Mouse (Mus musculus): ENCODE data around the gene Jak3. TPM values are rescaled to one million over a fixed set of nuclear protein-coding genes. Genes with fewer than 3 reads are reported as not detected.
A peak's percentile ranks its signal among the peaks of the same experiment; 100 is the strongest.
"Not testable (repeated sequence)": the region's sequence is repeated elsewhere in the genome, so short reads cannot be mapped to it uniquely, and the experiment has no call there.

The Jak3 gene
- polyA plus RNA-seq, 1 experiment from 2014 or later: 6.3 TPM

DNA sequence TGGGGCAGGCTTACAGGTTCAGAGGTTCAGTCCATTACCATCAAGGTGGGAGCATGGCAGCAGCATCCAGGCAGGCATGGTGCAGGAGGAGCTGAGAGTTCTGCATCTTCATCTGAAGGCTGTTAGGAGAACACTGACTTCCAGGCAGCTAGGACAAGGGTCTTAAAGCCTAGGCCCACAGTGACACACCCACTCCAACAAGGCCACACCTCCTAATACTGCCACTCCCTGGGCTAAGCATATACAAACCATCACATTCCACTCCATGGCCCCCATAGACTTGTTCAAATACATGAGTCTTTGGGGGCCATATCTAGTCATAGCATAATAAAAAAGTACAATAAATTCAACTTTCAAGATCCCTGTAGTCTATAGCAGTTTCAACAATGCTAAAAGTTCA is 27.3 kb downstream of the Jak3 start:
- peaks cover 4 to 10% of the 10 kb centered on the region in 2 experiments; a peak in 3 of 4 replicates for H3K4me1 ChIP-seq (ENCODE audit: control insufficient read depth in 2 of 2, insufficient read depth in 2 of 2, low read length in 2 of 2)
- not testable (repeated sequence) for H3K4me3 ChIP-seq (ENCODE audit: control insufficient read depth in 1 of 2, insufficient read depth in 1 of 2, low read depth in 1 of 2, low read length in 2 of 2); H3K4me2 ChIP-seq (ENCODE audit: low read length); H3K36me3 ChIP-seq (ENCODE audit: control insufficient read depth, insufficient read depth, low read length); H3K27ac ChIP-seq (replicated peaks in 1 of 2; ENCODE audit: control insufficient read depth in 1 of 2, insufficient read depth in 1 of 2, low read depth in 2 of 2, low read length in 2 of 2); H3K9ac ChIP-seq (ENCODE audit: low read length); ATAC-seq (ENCODE audit: insufficient number of reproducible peaks, insufficient read depth, low FRiP score, low read depth); H3K9me3 ChIP-seq (ENCODE audit: control insufficient read depth, low read length)
- H3K27me3 ChIP-seq (ENCODE audit: control insufficient read depth, insufficient read depth, low read length): peaks cover 62% of the 10 kb centered on the region

DNA sequence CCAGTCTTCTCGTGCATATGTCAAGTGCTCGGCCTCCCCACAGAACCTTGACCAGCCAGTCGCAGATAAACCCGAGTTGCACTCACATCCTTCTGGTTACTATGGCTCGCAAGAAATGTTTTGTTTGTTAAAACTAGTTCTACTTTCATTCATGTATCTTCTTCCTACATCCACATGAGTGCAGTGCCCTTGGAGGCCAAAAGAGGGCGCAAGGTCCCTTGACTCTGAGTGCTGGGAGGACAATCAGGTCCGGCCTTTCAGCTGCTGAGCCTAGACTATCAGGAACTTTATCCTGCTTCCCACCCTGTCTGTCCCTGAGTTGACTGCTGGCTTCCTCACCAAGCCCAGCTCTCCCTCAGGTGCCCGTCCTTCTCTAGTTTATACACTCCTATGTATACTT is 31.8 kb downstream of the Jak3 start:
- H3K36me3 ChIP-seq (ENCODE audit: control insufficient read depth, insufficient read depth, low read length): no peaks in the 10 kb centered on the region
- no peak overlapping the region for H3K27ac ChIP-seq (replicated peaks in 1 of 2; ENCODE audit: control insufficient read depth in 1 of 2, insufficient read depth in 1 of 2, low read depth in 2 of 2, low read length in 2 of 2)
- 0 out of 2 replicates have a peak, but pooled peaks cover 2% of the 10 kb centered on the region for H3K9me3 ChIP-seq (ENCODE audit: control insufficient read depth, low read length)
- no peak for ATAC-seq (ENCODE audit: insufficient number of reproducible peaks, insufficient read depth, low FRiP score, low read depth)
- no peak overlapping the region for H3K4me3 ChIP-seq (ENCODE audit: control insufficient read depth in 1 of 2, insufficient read depth in 1 of 2, low read depth in 1 of 2, low read length in 2 of 2)
- no peak overlapping the region for H3K4me2 ChIP-seq (ENCODE audit: low read length)
- peaks cover 47% of the 10 kb centered on the region for H3K27me3 ChIP-seq (ENCODE audit: control insufficient read depth, insufficient read depth, low read length)
- H3K4me1 ChIP-seq (ENCODE audit: control insufficient read depth in 2 of 2, insufficient read depth in 2 of 2, low read length in 2 of 2): no peaks in the 10 kb centered on the region; a peak in 1 of 4 replicates
- WGBS: 38% methylated on average over 8 of the region's 8 CpGs
- no peak overlapping the region for H3K9ac ChIP-seq (ENCODE audit: low read length)

DNA sequence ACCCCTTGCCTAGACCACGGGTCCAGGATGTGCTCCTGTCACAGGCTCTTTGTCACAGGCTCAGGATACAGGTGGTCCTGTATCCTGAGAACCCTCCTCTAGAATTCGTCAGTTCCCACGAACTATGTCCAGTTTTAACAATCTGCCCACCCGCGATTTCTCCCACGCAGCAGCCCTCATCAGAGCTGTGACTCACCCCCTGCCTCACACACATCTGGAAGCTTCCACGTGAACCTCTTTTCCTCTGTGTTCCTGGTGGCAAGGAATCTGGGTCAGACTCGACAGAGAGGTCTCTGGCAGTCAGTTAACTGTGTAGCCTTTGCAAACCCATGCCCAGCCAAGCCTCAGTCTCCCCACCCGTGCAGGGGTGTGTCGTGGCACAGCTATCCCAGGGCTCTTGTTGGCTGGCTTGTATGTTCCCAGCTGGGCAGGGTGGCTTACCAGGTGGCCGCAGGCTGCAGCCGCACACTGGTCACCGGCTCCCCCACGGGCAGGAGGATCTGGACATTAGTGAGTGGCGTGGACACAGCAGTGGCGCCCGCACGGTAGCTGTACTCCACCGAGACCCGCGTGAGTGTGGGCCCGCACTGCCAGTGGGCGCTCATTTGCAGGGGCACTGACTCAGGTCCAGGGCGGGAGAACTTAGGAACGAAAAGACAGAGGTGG is 33.2 kb downstream of the Jak3 start:
- no peaks in the 10 kb centered on the region for H3K36me3 ChIP-seq (ENCODE audit: control insufficient read depth, insufficient read depth, low read length)
- WGBS: 38% methylated on average over 25 of the region's 25 CpGs
- H3K27ac ChIP-seq (replicated peaks in 1 of 2; ENCODE audit: control insufficient read depth in 1 of 2, insufficient read depth in 1 of 2, low read depth in 2 of 2, low read length in 2 of 2): no peak overlapping the region
- 0 out of 2 replicates have a peak, but pooled peaks cover 2% of the 10 kb centered on the region for H3K9me3 ChIP-seq (ENCODE audit: control insufficient read depth, low read length)
- H3K4me3 ChIP-seq (ENCODE audit: control insufficient read depth in 1 of 2, insufficient read depth in 1 of 2, low read depth in 1 of 2, low read length in 2 of 2): no peak overlapping the region
- H3K4me2 ChIP-seq (ENCODE audit: low read length): peak overlapping the region; percentile 38
- ATAC-seq (ENCODE audit: insufficient number of reproducible peaks, insufficient read depth, low FRiP score, low read depth): no peak
- peaks cover 50% of the 10 kb centered on the region for H3K27me3 ChIP-seq (ENCODE audit: control insufficient read depth, insufficient read depth, low read length)
- no peaks in the 10 kb centered on the region; a peak in 1 of 4 replicates for H3K4me1 ChIP-seq (ENCODE audit: control insufficient read depth in 2 of 2, insufficient read depth in 2 of 2, low read length in 2 of 2)
- H3K9ac ChIP-seq (ENCODE audit: low read length): no peak overlapping the region

DNA sequence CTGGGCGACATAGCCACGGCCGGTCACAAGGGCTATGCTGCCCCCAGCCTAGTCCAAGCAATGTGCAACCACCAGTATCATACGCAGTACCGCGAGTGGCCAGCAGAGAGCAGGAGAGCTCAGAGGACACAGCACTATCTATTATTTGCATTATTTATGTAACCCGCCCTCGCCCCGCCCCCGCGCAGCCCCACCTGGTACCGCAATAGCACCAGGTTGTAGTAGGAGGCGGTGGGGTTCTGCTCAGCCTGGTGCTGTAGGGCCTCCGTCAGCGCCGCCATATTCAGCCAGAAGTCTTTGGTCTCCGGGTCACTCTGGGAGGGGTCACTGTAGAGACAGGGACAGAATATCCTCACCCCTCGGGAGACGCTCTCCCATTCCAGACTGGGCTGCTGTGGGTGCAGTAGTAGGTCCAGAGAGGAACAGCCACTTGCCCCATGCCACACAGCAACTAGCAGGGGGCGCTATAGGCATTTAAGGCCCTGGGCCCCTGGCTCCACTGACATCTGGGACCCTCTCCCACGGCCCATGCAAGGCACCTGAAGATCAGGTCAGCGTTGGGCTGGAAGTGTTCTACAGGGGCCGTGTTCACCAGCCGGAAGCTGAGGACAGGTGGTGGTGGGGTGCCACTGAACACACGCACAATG is 33.8 kb downstream of the Jak3 start:
- Histone ChIP-seq H3K4me1 (ENCODE audit: control insufficient read depth in 2 of 2, insufficient read depth in 2 of 2, low read length in 2 of 2) (no peaks in the 10 kb centered on the region; a peak in 1 of 4 replicates), H3K4me3 (ENCODE audit: control insufficient read depth in 1 of 2, insufficient read depth in 1 of 2, low read depth in 1 of 2, low read length in 2 of 2) (no peak overlapping the region), H3K4me2 (ENCODE audit: low read length) (peak overlapping the region; percentile 38), H3K9ac (ENCODE audit: low read length) (no peak overlapping the region), H3K27me3 (ENCODE audit: control insufficient read depth, insufficient read depth, low read length) (peaks cover 56% of the 10 kb centered on the region), H3K9me3 (ENCODE audit: control insufficient read depth, low read length) (0 out of 2 replicates have a peak, but pooled peaks cover 2% of the 10 kb centered on the region), H3K27ac (replicated peaks in 1 of 2; ENCODE audit: control insufficient read depth in 1 of 2, insufficient read depth in 1 of 2, low read depth in 2 of 2, low read length in 2 of 2) (no peak overlapping the region), H3K36me3 (ENCODE audit: control insufficient read depth, insufficient read depth, low read length) (no peaks in the 10 kb centered on the region)
- WGBS: 20% methylated on average over 24 of the region's 25 CpGs
- ATAC-seq (ENCODE audit: insufficient number of reproducible peaks, insufficient read depth, low FRiP score, low read depth): no peak

DNA sequence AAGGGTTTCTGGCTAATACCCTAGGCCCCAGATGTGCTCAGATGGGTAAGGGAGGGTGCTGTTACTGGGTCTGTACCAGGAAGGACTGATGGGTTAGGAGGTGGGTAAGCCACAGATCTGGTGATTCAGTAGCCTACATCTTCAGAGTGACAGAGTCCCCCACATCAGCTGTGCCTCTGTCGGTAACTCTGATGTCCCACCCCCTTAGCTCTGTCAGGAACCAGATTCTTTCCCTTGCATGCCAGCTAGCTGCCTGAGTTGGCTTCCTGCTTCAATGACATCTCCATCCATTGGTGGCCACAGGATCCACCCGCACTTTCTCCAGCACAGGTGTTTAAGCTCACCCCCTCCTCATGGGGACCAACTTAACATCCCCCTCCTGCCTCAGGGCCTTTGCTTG is 35.5 kb downstream of the Jak3 start:
- no peak overlapping the region for H3K27ac ChIP-seq (replicated peaks in 1 of 2; ENCODE audit: control insufficient read depth in 1 of 2, insufficient read depth in 1 of 2, low read depth in 2 of 2, low read length in 2 of 2)
- H3K4me2 ChIP-seq (ENCODE audit: low read length): no peak overlapping the region
- H3K36me3 ChIP-seq (ENCODE audit: control insufficient read depth, insufficient read depth, low read length): no peaks in the 10 kb centered on the region
- no peak for ATAC-seq (ENCODE audit: insufficient number of reproducible peaks, insufficient read depth, low FRiP score, low read depth)
- 75% methylated on average over 2 of the region's 2 CpGs for WGBS
- H3K9ac ChIP-seq (ENCODE audit: low read length): no peak overlapping the region
- 0 out of 2 replicates have a peak, but pooled peaks cover 2% of the 10 kb centered on the region for H3K9me3 ChIP-seq (ENCODE audit: control insufficient read depth, low read length)
- H3K27me3 ChIP-seq (ENCODE audit: control insufficient read depth, insufficient read depth, low read length): peaks cover 57% of the 10 kb centered on the region
- H3K4me3 ChIP-seq (ENCODE audit: control insufficient read depth in 1 of 2, insufficient read depth in 1 of 2, low read depth in 1 of 2, low read length in 2 of 2): no peak overlapping the region
- H3K4me1 ChIP-seq (ENCODE audit: control insufficient read depth in 2 of 2, insufficient read depth in 2 of 2, low read length in 2 of 2): no peaks in the 10 kb centered on the region; a peak in 1 of 4 replicates

DNA sequence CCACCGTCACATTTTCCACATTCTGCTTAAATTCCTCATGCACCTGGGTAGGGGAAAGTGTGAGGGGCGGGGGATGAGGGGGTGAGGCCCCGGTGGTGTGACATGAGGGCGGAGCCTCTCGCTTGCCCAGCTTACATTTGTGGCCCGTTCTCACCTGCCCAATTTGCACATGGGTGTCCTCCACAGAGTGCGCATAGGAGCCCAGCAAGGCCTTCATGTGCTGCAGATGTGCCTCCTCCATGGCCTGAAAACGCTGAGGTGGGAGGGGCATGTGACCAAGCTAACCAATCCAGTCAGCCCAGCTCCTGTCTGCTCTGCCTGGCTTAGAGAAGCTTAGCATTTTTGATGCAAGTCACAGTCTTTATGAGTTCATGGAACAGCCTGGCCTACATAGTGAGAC is 39.4 kb downstream of the Jak3 start:
- WGBS: 30% methylated on average over 8 of the region's 8 CpGs
- no peaks in the 10 kb centered on the region for H3K9me3 ChIP-seq (ENCODE audit: control insufficient read depth, low read length)
- no peak overlapping the region for H3K4me2 ChIP-seq (ENCODE audit: low read length)
- H3K4me3 ChIP-seq (ENCODE audit: control insufficient read depth in 1 of 2, insufficient read depth in 1 of 2, low read depth in 1 of 2, low read length in 2 of 2): no peak overlapping the region
- H3K27ac ChIP-seq (replicated peaks in 1 of 2; ENCODE audit: control insufficient read depth in 1 of 2, insufficient read depth in 1 of 2, low read depth in 2 of 2, low read length in 2 of 2): no peak overlapping the region
- 0 out of 4 replicates have a peak, but pooled peaks cover 0 to 3% of the 10 kb centered on the region in 2 experiments for H3K4me1 ChIP-seq (ENCODE audit: control insufficient read depth in 2 of 2, insufficient read depth in 2 of 2, low read length in 2 of 2)
- H3K27me3 ChIP-seq (ENCODE audit: control insufficient read depth, insufficient read depth, low read length): peaks cover 36% of the 10 kb centered on the region
- H3K9ac ChIP-seq (ENCODE audit: low read length): no peak overlapping the region
- no peaks in the 10 kb centered on the region for H3K36me3 ChIP-seq (ENCODE audit: control insufficient read depth, insufficient read depth, low read length)
- ATAC-seq (ENCODE audit: insufficient number of reproducible peaks, insufficient read depth, low FRiP score, low read depth): no peak

DNA sequence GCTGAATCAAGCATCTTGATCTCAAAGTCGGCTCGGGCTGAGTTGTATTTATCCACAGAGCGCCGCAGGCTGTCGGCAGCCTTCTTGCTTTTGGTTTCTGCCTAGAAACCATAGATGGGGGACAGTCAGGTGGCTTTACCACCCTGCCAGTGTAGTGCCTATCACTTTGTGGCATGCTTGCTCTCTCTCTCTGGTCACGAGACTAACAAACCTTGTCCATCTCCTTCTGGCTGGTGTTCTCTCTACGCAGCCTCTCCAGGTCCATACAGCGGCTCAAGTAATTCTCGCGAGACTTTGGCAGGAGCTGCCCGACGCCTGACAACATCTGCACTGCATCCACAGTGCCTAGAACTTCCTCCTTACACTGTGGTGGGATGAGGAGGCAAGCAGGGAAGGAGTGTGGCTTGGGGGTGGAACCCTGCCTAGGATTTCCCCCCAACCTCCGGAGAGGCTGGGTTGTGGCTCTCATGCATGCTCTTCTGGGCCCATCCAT is 40.5 kb downstream of the Jak3 start:
- H3K4me3 ChIP-seq (ENCODE audit: control insufficient read depth in 1 of 2, insufficient read depth in 1 of 2, low read depth in 1 of 2, low read length in 2 of 2): no peak overlapping the region
- H3K4me1 ChIP-seq (ENCODE audit: control insufficient read depth in 2 of 2, insufficient read depth in 2 of 2, low read length in 2 of 2): 0 out of 4 replicates have a peak, but pooled peaks cover 0 to 3% of the 10 kb centered on the region in 2 experiments
- H3K4me2 ChIP-seq (ENCODE audit: low read length): no peak overlapping the region
- no peak for ATAC-seq (ENCODE audit: insufficient number of reproducible peaks, insufficient read depth, low FRiP score, low read depth)
- H3K36me3 ChIP-seq (ENCODE audit: control insufficient read depth, insufficient read depth, low read length): no peaks in the 10 kb centered on the region
- peaks cover 33% of the 10 kb centered on the region for H3K27me3 ChIP-seq (ENCODE audit: control insufficient read depth, insufficient read depth, low read length)
- H3K9ac ChIP-seq (ENCODE audit: low read length): no peak overlapping the region
- WGBS: 71% methylated on average over 13 of the region's 13 CpGs
- H3K27ac ChIP-seq (replicated peaks in 1 of 2; ENCODE audit: control insufficient read depth in 1 of 2, insufficient read depth in 1 of 2, low read depth in 2 of 2, low read length in 2 of 2): no peak overlapping the region
- no peaks in the 10 kb centered on the region for H3K9me3 ChIP-seq (ENCODE audit: control insufficient read depth, low read length)

Measured in heart, embryonic 14.5 days (tissue).